Mouse (Mus musculus) intestine, embryonic 15.5 days (tissue): ENCODE results near the gene Pelp1. TPM values are rescaled to one million over a fixed set of nuclear protein-coding genes. Genes with fewer than 3 reads are reported as not detected.
"Not testable (repeated sequence)": the region's sequence is repeated elsewhere in the genome, so short reads cannot be mapped to it uniquely, and the experiment has no call there.

ENCODE experiments used
- ATAC-seq: fragments of 200-750 bp; cut with Nextera tagmentation; 2 replicates; pipeline ENCODE4 v1.8.0; 2017; ENCODE audit warnings: moderate TSS enrichment, moderate library complexity
- H3K27ac ChIP-seq: fragments of 300-500 bp; sonication (generic); 2 replicates; pipeline ENCODE4 v1.5.1; 2015; ENCODE audit warnings: mild to moderate bottlenecking, inconsistent platforms
- H3K27me3 ChIP-seq: fragments of 300-500 bp; sonication (generic); replicated peaks from 2 replicates; pipeline ENCODE4 v1.6.1; 2015; ENCODE audit warnings: inconsistent platforms
- H3K36me3 ChIP-seq: fragments of 300-500 bp; sonication (generic); 2 replicates; pipeline ENCODE4 v1.6.1; 2015; ENCODE audit warnings: inconsistent platforms
- H3K4me1 ChIP-seq: fragments of 300-500 bp; sonication (generic); replicated peaks from 2 replicates; pipeline ENCODE4 v1.6.1; 2015; ENCODE audit warnings: inconsistent platforms
- H3K4me2 ChIP-seq: fragments of 300-500 bp; sonication (generic); replicated peaks from 2 replicates; pipeline ENCODE4 v1.6.1; 2015; ENCODE audit warnings: mild to moderate bottlenecking, inconsistent platforms
- H3K4me3 ChIP-seq: fragments of 300-500 bp; sonication (generic); replicated peaks from 2 replicates; pipeline ENCODE4 v1.5.1; 2015; ENCODE audit warnings: inconsistent platforms
- H3K9ac ChIP-seq: fragments of 300-500 bp; sonication (generic); 2 replicates; pipeline ENCODE4 v1.6.1; 2015; ENCODE audit warnings: inconsistent platforms
- H3K9me3 ChIP-seq: fragments of 300-500 bp; sonication (generic); 2 replicates; pipeline ENCODE4 v1.6.1; 2016; ENCODE audit warnings: inconsistent platforms
- WGBS: fragments of 180-500 bp; shearing (Covaris S2); methylation state at CpG from one replicate; pipeline ENCODE4 v1.1.7; 2015; 5-methylcytosine and 5-hydroxymethylcytosine counted together
- polyA plus RNA-seq: library from polyadenylated mRNA; unstranded; fragments of >200 nt; fragmentation: Nextera tagmentation; extraction: Ambion mirVana; gene quantifications from 2 replicates; pipeline ENCODE4 v1.2.1, GENCODE M21; 2015

Pelp1 gene
- polyA plus RNA-seq, 1 experiment from 2014 or later = 32.6 TPM

- H3K27ac ChIP-seq = no peak overlapping the region
- no peaks in the 10 kb centered on the region for H3K27me3 ChIP-seq
- H3K36me3 ChIP-seq = no peaks in the 10 kb centered on the region
- H3K4me1 ChIP-seq = peaks cover 14% of the 10 kb centered on the region
- H3K4me3 ChIP-seq = no peak overlapping the region
- 72% methylated on average over 5 of the region's 5 CpGs for whole genome bisulfite sequencing
- H3K9ac ChIP-seq = no peak overlapping the region
- no peak for ATAC-seq
- no peak overlapping the region for H3K4me2 ChIP-seq
- H3K9me3 ChIP-seq = no peaks in the 10 kb centered on the region
Observed at GRCm38 (mm10) chr11:70412591-70412990, 2.8 kb upstream of the Pelp1 start.

GRCm38 (mm10) chr11:70410297-70410643 lies 439 bp upstream of the Pelp1 start:
- ATAC-seq = no peak
- H3K4me2 ChIP-seq = peak overlapping the region; percentile 79
- H3K36me3 ChIP-seq = peaks cover 3% of the 10 kb centered on the region; the same call in 1 of the 2 replicates
- H3K9me3 ChIP-seq = no peaks in the 10 kb centered on the region
- no peaks in the 10 kb centered on the region for H3K27me3 ChIP-seq
- H3K27ac ChIP-seq = no peak overlapping the region
- peak overlapping the region; percentile 98 for H3K4me3 ChIP-seq
- H3K4me1 ChIP-seq = peaks cover 14% of the 10 kb centered on the region
- H3K9ac ChIP-seq = peak overlapping the region; percentile 100
- 63% methylated on average over 6 of the region's 6 CpGs for WGBS

GRCm38 (mm10) chr11:70403598-70403997 lies 6.2 kb downstream of the Pelp1 start:
- Histone ChIP-seq H3K9me3 (no peaks in the 10 kb centered on the region), H3K9ac (no peak overlapping the region), H3K4me2 (no peak overlapping the region), H3K27me3 (no peaks in the 10 kb centered on the region), H3K36me3 (peaks cover 26% of the 10 kb centered on the region), H3K4me3 (no peak overlapping the region), H3K4me1 (peaks cover 14% of the 10 kb centered on the region), H3K27ac (0 out of 2 replicates have a peak overlapping the region, but pooled peaks have one; percentile 36)
- 55% methylated on average over 2 of the region's 2 CpGs for WGBS
- peak; percentile 55 for ATAC-seq

GRCm38 (mm10) chr11:70389421-70389820 lies 20.4 kb downstream of the Pelp1 start:
- Histone ChIP-seq H3K27ac (no peak overlapping the region), H3K36me3 (peaks cover 26% of the 10 kb centered on the region), H3K4me2 (no peak overlapping the region), H3K9ac (no peak overlapping the region), H3K4me1 (no peaks in the 10 kb centered on the region), H3K27me3 (no peaks in the 10 kb centered on the region), H3K4me3 (no peak overlapping the region), H3K9me3 (no peaks in the 10 kb centered on the region)
- WGBS = 81% methylated on average over 5 of the region's 5 CpGs
- ATAC-seq = no peak

- Histone ChIP-seq H3K27ac (no peak overlapping the region), H3K36me3 (peaks cover 12% of the 10 kb centered on the region; the same call in 1 of the 2 replicates), H3K27me3 (no peaks in the 10 kb centered on the region), H3K4me2 (no peak overlapping the region), H3K4me1 (no peaks in the 10 kb centered on the region), H3K4me3 (no peak overlapping the region), H3K9ac (no peak overlapping the region), H3K9me3 (no peaks in the 10 kb centered on the region)
- ATAC-seq = no peak
- WGBS = 86% methylated on average over 5 of the region's 5 CpGs
Observed at GRCm38 (mm10) chr11:70387436-70387835, 22.4 kb downstream of the Pelp1 start.

- H3K4me1 ChIP-seq = no peaks in the 10 kb centered on the region
Observed at GRCm38 (mm10) chr11:70384136-70384535, 25.7 kb downstream of the Pelp1 start.

GRCm38 (mm10) chr11:70381330-70381729 lies 28.5 kb downstream of the Pelp1 start:
- Histone ChIP-seq H3K27ac (no peak overlapping the region), H3K27me3 (no peaks in the 10 kb centered on the region), H3K9ac (no peak overlapping the region), H3K4me2 (no peak overlapping the region), H3K9me3 (no peaks in the 10 kb centered on the region), H3K4me1 (no peaks in the 10 kb centered on the region), H3K4me3 (no peak overlapping the region), H3K36me3 (0 out of 2 replicates have a peak, but pooled peaks cover 4% of the 10 kb centered on the region)
- no peak for ATAC-seq
- 70% methylated on average over 2 of the region's 2 CpGs for WGBS

More at GRCm38 (mm10) chr11:70384136-70384535, 25.7 kb downstream of the Pelp1 start:
- Histone ChIP-seq H3K27ac (no peak overlapping the region), H3K9ac (no peak overlapping the region), H3K4me2 (no peak overlapping the region), H3K9me3 (no peaks in the 10 kb centered on the region), H3K36me3 (0 out of 2 replicates have a peak, but pooled peaks cover 4% of the 10 kb centered on the region), H3K27me3 (no peaks in the 10 kb centered on the region), H3K4me3 (no peak overlapping the region)
- 86% methylated on average over 3 of the region's 3 CpGs for WGBS
- ATAC-seq = no peak

GRCm38 (mm10) chr11:70380478-70381005 lies 29.3 kb downstream of the Pelp1 start:
- ATAC-seq = no peak
- H3K27ac ChIP-seq = no peak overlapping the region
- H3K4me1 ChIP-seq = no peaks in the 10 kb centered on the region
- H3K9ac ChIP-seq = no peak overlapping the region
- no peak overlapping the region for H3K4me2 ChIP-seq
- no peak overlapping the region for H3K4me3 ChIP-seq
- H3K9me3 ChIP-seq = no peaks in the 10 kb centered on the region
- H3K27me3 ChIP-seq = no peaks in the 10 kb centered on the region
- H3K36me3 ChIP-seq = 0 out of 2 replicates have a peak, but pooled peaks cover 3% of the 10 kb centered on the region
- WGBS = 52% methylated on average over 1 of the region's 1 CpGs

GRCm38 (mm10) chr11:70376054-70376453 lies 33.8 kb downstream of the Pelp1 start:
- 70% methylated on average over 6 of the region's 6 CpGs for WGBS
- H3K9me3 ChIP-seq = no peaks in the 10 kb centered on the region
- no peaks in the 10 kb centered on the region for H3K36me3 ChIP-seq
- no peaks in the 10 kb centered on the region for H3K4me1 ChIP-seq
- no peak overlapping the region for H3K4me3 ChIP-seq
- no peak for ATAC-seq
- H3K27ac ChIP-seq = no peak overlapping the region
- no peak overlapping the region for H3K9ac ChIP-seq
- no peaks in the 10 kb centered on the region for H3K27me3 ChIP-seq
- no peak overlapping the region for H3K4me2 ChIP-seq

- Histone ChIP-seq H3K9me3 (no peaks in the 10 kb centered on the region), H3K9ac (no peak overlapping the region), H3K27me3 (no peaks in the 10 kb centered on the region), H3K36me3 (no peaks in the 10 kb centered on the region), H3K4me3 (no peak overlapping the region), H3K4me1 (no peaks in the 10 kb centered on the region), H3K4me2 (no peak overlapping the region), H3K27ac (no peak overlapping the region)
- WGBS = 73% methylated on average over 3 of the region's 3 CpGs
- no peak for ATAC-seq
Observed at GRCm38 (mm10) chr11:70374302-70374701, 35.5 kb downstream of the Pelp1 start.

- Histone ChIP-seq H3K9me3 (no peaks in the 10 kb centered on the region), H3K27me3 (no peaks in the 10 kb centered on the region), H3K4me3 (no peak overlapping the region), H3K9ac (no peak overlapping the region), H3K27ac (no peak overlapping the region), H3K36me3 (no peaks in the 10 kb centered on the region), H3K4me1 (no peaks in the 10 kb centered on the region), H3K4me2 (no peak overlapping the region)
- ATAC-seq = peak; percentile 74
- WGBS = 64% methylated on average over 7 of the region's 7 CpGs
Observed at GRCm38 (mm10) chr11:70372849-70373557, 36.8 kb downstream of the Pelp1 start.

GRCm38 (mm10) chr11:70372396-70372795 lies 37.4 kb downstream of the Pelp1 start:
- Histone ChIP-seq H3K4me2 (no peak overlapping the region), H3K27me3 (no peaks in the 10 kb centered on the region), H3K4me3 (no peak overlapping the region), H3K9ac (no peak overlapping the region), H3K4me1 (no peaks in the 10 kb centered on the region), H3K36me3 (no peaks in the 10 kb centered on the region), H3K9me3 (no peaks in the 10 kb centered on the region), H3K27ac (no peak overlapping the region)
- ATAC-seq = no peak

- not testable (repeated sequence) for H3K36me3 ChIP-seq, H3K9me3 ChIP-seq, ATAC-seq, H3K27ac ChIP-seq, H3K27me3 ChIP-seq, H3K4me1 ChIP-seq, H3K4me3 ChIP-seq, H3K4me2 ChIP-seq, H3K9ac ChIP-seq
- 67% methylated on average over 2 of the region's 2 CpGs for WGBS
Observed at GRCm38 (mm10) chr11:70368626-70369025, 41.2 kb downstream of the Pelp1 start.
